Mouse (Mus musculus): ENCODE measurements at regions not wholly inside any gene's neighbourhood (a gene's known extent, or its start where the extent isn't known, plus 50 kb on each side); places are given as distances from the start of the nearest gene placed in this dataset.

- TF ChIP-seq POLR2A (IDR thresholded peaks at IDR 0.05; ENCODE audit: borderline replicate concordance, low read depth, low read length) (no peak), CTCF (IDR thresholded peaks at IDR 0.05; ENCODE audit: low read depth, low read length) (no peak)
Measured at GRCm38 (mm10) chr10:99460847-99461445, 197.9 kb downstream of the Dusp6 start.

All from bone marrow macrophage, adult 2 months (primary cell).